Mouse (Mus musculus) MEL (cell line): ENCODE measurements around the gene Surf4. TPM values are rescaled to one million over a fixed set of nuclear protein-coding genes. Genes with fewer than 3 reads are reported as not detected.
A peak's percentile ranks its signal among the peaks of the same experiment; 100 is the strongest.

Experiments used
- DNase-seq: peaks from one replicate; pipeline ENCODE4 v3.0.0; 2011; ENCODE audit warnings: low read depth, low spot score
- H3K27ac ChIP-seq: 2 replicates; pipeline ENCODE4 v1.5.1; 2012; ENCODE audit warnings: low read depth, mild to moderate bottlenecking, control low read depth, low read length, moderate library complexity; ENCODE audit not compliant: control insufficient read depth
- H3K27me3 ChIP-seq, 2 experiments: fragments of 150-350 bp in 1 of 2; sonication (generic) in 1 of 2; 2 replicates each; pipeline ENCODE4 v1.6.1; 2012; ENCODE audit warnings: low read length in 2 of 2, mild to moderate bottlenecking in 2 of 2, improper control_type of control experiment in 1 of 2, moderate library complexity in 1 of 2; ENCODE audit not compliant: insufficient read depth in 2 of 2, control insufficient read depth in 1 of 2
- H3K36me3 ChIP-seq, 2 experiments: 2 replicates each; pipeline ENCODE4 v1.6.1; 2012 to 2014; ENCODE audit warnings: low read length in 2 of 2, improper control_type of control experiment in 1 of 2, inconsistent platforms in 1 of 2, mild to moderate bottlenecking in 1 of 2; ENCODE audit not compliant: insufficient read depth in 2 of 2, control insufficient read depth in 1 of 2
- H3K4me1 ChIP-seq, 2 experiments: fragments of 150-350 bp in 1 of 2; sonication (generic) in 1 of 2; 2 replicates each; pipeline ENCODE4 v1.6.1; 2012; ENCODE audit warnings: low read length in 2 of 2, improper control_type of control experiment in 1 of 2, mild to moderate bottlenecking in 1 of 2; ENCODE audit not compliant: insufficient read depth in 2 of 2, control insufficient read depth in 1 of 2
- H3K4me3 ChIP-seq, 2 experiments: fragments of 150-350 bp in 1 of 2; sonication (generic) in 1 of 2; 2 replicates each; pipeline ENCODE4 v1.5.1; 2012; ENCODE audit warnings: low read depth in 2 of 2, low read length in 2 of 2, mild to moderate bottlenecking in 2 of 2, moderate library complexity in 2 of 2, control low read depth in 1 of 2, improper control_type of control experiment in 1 of 2; ENCODE audit not compliant: control insufficient read depth in 1 of 2, insufficient read depth in 1 of 2
- H3K79me2 ChIP-seq: 2 replicates; pipeline ENCODE4 v1.6.1; 2012; ENCODE audit warnings: mild to moderate bottlenecking, low read length, moderate library complexity; ENCODE audit not compliant: control insufficient read depth, poor library complexity, insufficient read depth
- H3K9ac ChIP-seq: 2 replicates; pipeline ENCODE4 v1.6.1; 2012; ENCODE audit warnings: low read depth, mild to moderate bottlenecking, control low read depth, low read length, moderate library complexity; ENCODE audit not compliant: control insufficient read depth, poor library complexity, severe bottlenecking
- H3K9me3 ChIP-seq: fragments of 150-350 bp; sonication (generic); replicated peaks from 2 replicates; pipeline ENCODE4 v1.6.1; 2012; ENCODE audit warnings: mild to moderate bottlenecking, low read length, improper control_type of control experiment, moderate library complexity; ENCODE audit not compliant: insufficient read depth
- BHLHE40 ChIP-seq: IDR thresholded peaks from 2 replicates; pipeline ENCODE4 v1.6.1; 2012; ENCODE audit warnings: low read depth, mild to moderate bottlenecking, inconsistent platforms, low read length, improper control_type of control experiment, borderline replicate concordance
- CHD1 ChIP-seq: IDR thresholded peaks from 2 replicates; pipeline ENCODE4 v1.6.1; 2012; ENCODE audit warnings: low read depth, mild to moderate bottlenecking, inconsistent platforms, low read length, improper control_type of control experiment
- CHD2 ChIP-seq: IDR thresholded peaks from 2 replicates; pipeline ENCODE4 v1.6.1; 2011; ENCODE audit warnings: low read length, improper control_type of control experiment
- CTCF ChIP-seq, 3 experiments: IDR thresholded peaks in 2 of 3; conservative IDR thresholded peaks in 1 of 3; 2 replicates each; pipeline ENCODE4 v1.5.1; 2011 to 2012; ENCODE audit warnings: low read length in 3 of 3, low read depth in 2 of 3, mild to moderate bottlenecking in 2 of 3, improper control_type of control experiment in 1 of 3, inconsistent platforms in 1 of 3, mixed read lengths in 1 of 3, moderate library complexity in 1 of 3; ENCODE audit not compliant: control insufficient read depth in 1 of 3, insufficient read depth in 1 of 3, poor library complexity in 1 of 3, severe bottlenecking in 1 of 3
- ELF1 ChIP-seq: IDR thresholded peaks from 2 replicates; pipeline ENCODE4 v1.6.1; 2014; ENCODE audit warnings: low read depth, mild to moderate bottlenecking, inconsistent platforms, low read length, improper control_type of control experiment, moderate library complexity
- ETS1 ChIP-seq: IDR thresholded peaks from 2 replicates; pipeline ENCODE4 v1.6.1; 2012; ENCODE audit warnings: low read depth, mild to moderate bottlenecking, inconsistent platforms, low read length, improper control_type of control experiment, moderate library complexity
- GABPA ChIP-seq: IDR thresholded peaks from 2 replicates; pipeline ENCODE4 v1.6.1; 2012; ENCODE audit warnings: low read depth, mild to moderate bottlenecking, inconsistent platforms, low read length, improper control_type of control experiment, moderate library complexity
- GATA1 ChIP-seq: IDR thresholded peaks from 2 replicates; pipeline ENCODE4 v1.6.1; 2011; ENCODE audit warnings: low read depth, low read length, improper control_type of control experiment
- HCFC1 ChIP-seq: IDR thresholded peaks from 2 replicates; pipeline ENCODE4 v1.6.1; 2012; ENCODE audit warnings: low read depth, mild to moderate bottlenecking, inconsistent platforms, low read length, improper control_type of control experiment, moderate library complexity
- JUND ChIP-seq: IDR thresholded peaks from 2 replicates; pipeline ENCODE4 v1.6.1; 2011; ENCODE audit warnings: low read depth, mild to moderate bottlenecking, improper control_type of control experiment, low read length
- KAT2A ChIP-seq: conservative IDR thresholded peaks from 2 replicates; pipeline ENCODE4 v1.6.1; 2012; ENCODE audit warnings: low read depth, low read length, improper control_type of control experiment, inconsistent platforms
- MAFK ChIP-seq: IDR thresholded peaks from 2 replicates; pipeline ENCODE4 v1.6.1; 2011; ENCODE audit warnings: low read depth, mild to moderate bottlenecking, low read length, improper control_type of control experiment, borderline replicate concordance
- MAZ ChIP-seq: IDR thresholded peaks from 2 replicates; pipeline ENCODE4 v1.6.1; 2012; ENCODE audit warnings: low read depth, mild to moderate bottlenecking, inconsistent platforms, low read length, improper control_type of control experiment
- MEF2A ChIP-seq: IDR thresholded peaks from 2 replicates; pipeline ENCODE4 v1.6.1; 2014; ENCODE audit warnings: low read depth, mild to moderate bottlenecking, inconsistent platforms, low read length, improper control_type of control experiment; ENCODE audit not compliant: poor library complexity, insufficient replicate concordance, severe bottlenecking; ENCODE audit errors: extremely low read depth
- MXI1 ChIP-seq: IDR thresholded peaks from 2 replicates; pipeline ENCODE4 v1.6.1; 2011; ENCODE audit warnings: mild to moderate bottlenecking, low read depth, low read length, improper control_type of control experiment
- MYB ChIP-seq: IDR thresholded peaks from 2 replicates; pipeline ENCODE4 v1.6.1; 2011; ENCODE audit warnings: mild to moderate bottlenecking, low read depth, low read length, improper control_type of control experiment
- MYC ChIP-seq: IDR thresholded peaks from 2 replicates; pipeline ENCODE4 v1.6.1; 2011; ENCODE audit warnings: low read depth, mild to moderate bottlenecking, low read length, improper control_type of control experiment, moderate library complexity
- NELFE ChIP-seq: IDR thresholded peaks from 2 replicates; pipeline ENCODE4 v1.6.1; 2011; ENCODE audit warnings: low read depth, low read length, improper control_type of control experiment
- NRF1 ChIP-seq: IDR thresholded peaks from 2 replicates; pipeline ENCODE4 v1.6.1; 2014; ENCODE audit warnings: low read depth, mild to moderate bottlenecking, inconsistent platforms, low read length, improper control_type of control experiment, moderate library complexity; ENCODE audit not compliant: poor library complexity, insufficient read depth, severe bottlenecking
- POLR2A ChIP-seq, 2 experiments: IDR thresholded peaks; 2 replicates each; pipeline ENCODE4 v1.6.1; 2011 to 2012; ENCODE audit warnings: low read length in 2 of 2, mild to moderate bottlenecking in 2 of 2, control low read depth in 1 of 2, improper control_type of control experiment in 1 of 2, low read depth in 1 of 2, moderate library complexity in 1 of 2; ENCODE audit not compliant: control insufficient read depth in 1 of 2, insufficient read depth in 1 of 2, poor library complexity in 1 of 2
- POLR2AphosphoS2 ChIP-seq: IDR thresholded peaks from 2 replicates; pipeline ENCODE4 v1.6.1; 2011; ENCODE audit warnings: low read length, improper control_type of control experiment
- POLR2AphosphoS5 ChIP-seq: IDR thresholded peaks from 2 replicates; pipeline ENCODE4 v1.6.1; 2012; ENCODE audit warnings: low read depth, borderline replicate concordance, mild to moderate bottlenecking, inconsistent platforms, low read length, moderate library complexity, mixed read lengths
- RAD21 ChIP-seq: IDR thresholded peaks from 2 replicates; pipeline ENCODE4 v1.6.1; 2011; ENCODE audit warnings: mild to moderate bottlenecking, low read depth, low read length, improper control_type of control experiment
- RCOR1 ChIP-seq: IDR thresholded peaks from 2 replicates; pipeline ENCODE4 v1.6.1; 2012; ENCODE audit warnings: low read depth, mild to moderate bottlenecking, inconsistent platforms, low read length, improper control_type of control experiment
- SIN3A ChIP-seq: IDR thresholded peaks from 2 replicates; pipeline ENCODE4 v1.6.1; 2012; ENCODE audit warnings: low read length, improper control_type of control experiment, inconsistent platforms
- SMC3 ChIP-seq: IDR thresholded peaks from 2 replicates; pipeline ENCODE4 v1.6.1; 2011; ENCODE audit warnings: low read depth, low read length, improper control_type of control experiment
- TAL1 ChIP-seq: IDR thresholded peaks from 2 replicates; pipeline ENCODE4 v1.6.1; 2012; ENCODE audit warnings: mild to moderate bottlenecking, inconsistent platforms, low read length, moderate library complexity, mixed read lengths
- TBP ChIP-seq: IDR thresholded peaks from 2 replicates; pipeline ENCODE4 v1.8.0; 2011; ENCODE audit warnings: low read depth, low read length, improper control_type of control experiment
- TCF12 ChIP-seq: IDR thresholded peaks from 2 replicates; pipeline ENCODE4 v1.6.1; 2014; ENCODE audit warnings: low read depth, mild to moderate bottlenecking, inconsistent platforms, low read length, improper control_type of control experiment, moderate library complexity
- UBTF ChIP-seq: IDR thresholded peaks from 2 replicates; pipeline ENCODE4 v1.6.1; 2012; ENCODE audit warnings: low read depth, mild to moderate bottlenecking, inconsistent platforms, low read length, improper control_type of control experiment, moderate library complexity, borderline replicate concordance; ENCODE audit not compliant: insufficient read depth
- USF2 ChIP-seq, 2 experiments: IDR thresholded peaks; 2 replicates each; pipeline ENCODE4 v1.6.1; 2011 to 2012; ENCODE audit warnings: improper control_type of control experiment in 2 of 2, low read length in 2 of 2, borderline replicate concordance in 1 of 2, inconsistent platforms in 1 of 2, low read depth in 1 of 2, mild to moderate bottlenecking in 1 of 2; ENCODE audit not compliant: insufficient read depth in 1 of 2
- ZC3H11A ChIP-seq: IDR thresholded peaks from 2 replicates; pipeline ENCODE4 v1.6.1; 2012; ENCODE audit warnings: low read depth, mild to moderate bottlenecking, inconsistent platforms, low read length, improper control_type of control experiment
- ZKSCAN1 ChIP-seq: IDR thresholded peaks from 2 replicates; pipeline ENCODE4 v1.6.1; 2012; ENCODE audit warnings: low read depth, mild to moderate bottlenecking, inconsistent platforms, low read length, improper control_type of control experiment, moderate library complexity
- ZMIZ1 ChIP-seq: IDR thresholded peaks from 2 replicates; pipeline ENCODE4 v1.6.1; 2012; ENCODE audit warnings: low read depth, mild to moderate bottlenecking, inconsistent platforms, low read length, improper control_type of control experiment, moderate library complexity
- ZNF384 ChIP-seq: IDR thresholded peaks from 2 replicates; pipeline ENCODE4 v1.6.1; 2012; ENCODE audit warnings: low read depth, mild to moderate bottlenecking, inconsistent platforms, low read length, improper control_type of control experiment
- polyA plus RNA-seq, 2 experiments: library from polyadenylated mRNA; stranded (reverse) in 1 of 2; unstranded in 1 of 2; fragments of >175 nt in 1 of 2; fragments of >200 nt in 1 of 2; gene quantifications; 2 replicates each; pipeline versions ENCODE4 v1.2.1 to v1.2.4; 2012; ENCODE audit warnings: low replicate concordance in 2 of 2, low read depth in 1 of 2; ENCODE audit not compliant: insufficient read length in 2 of 2, insufficient read depth in 1 of 2, missing spikeins in 1 of 2
- total RNA-seq: library from RNA; depleted of rRNA; stranded (reverse); fragments of 300-350 nt; gene quantifications from 2 replicates; pipeline ENCODE4 v1.2.3, GENCODE M21; 2012

Surf4 gene
- total and polyA plus RNA-seq, 3 experiments: 152 to 252 TPM; not detected in 1

GRCm38 (mm10) chr2:26910124-26910993 is 23.4 kb downstream of the Surf4 start, which contains the start of the genes Med22 and Rpl7a:
Gene Med22, minus strand, starts transcription at chr2:26910677.
Gene Rpl7a, plus strand, starts transcription at chr2:26910764.
- Histone ChIP-seq H3K9ac (peak within 1 kb of the TSS; percentile 87), H3K27ac (peak within 1 kb of the TSS; percentile 71), H3K36me3 (peaks cover 5 to 24% of the 10 kb centered on the region in 2 experiments; a peak in 3 of 4 replicates), H3K27me3 (no peaks in the 10 kb centered on the region), H3K9me3 (no peaks in the 10 kb centered on the region), H3K79me2 (peaks cover 65% of the 10 kb centered on the region), H3K4me1 (peaks cover 2 to 14% of the 10 kb centered on the region in 2 experiments; a peak in 3 of 4 replicates), H3K4me3 (peak within 1 kb of the TSS; percentile 76 to 78)
- DNase-seq: peak; percentile 98
- TF ChIP-seq TCF12: peak; percentile 76; the same call in 1 of the 2 replicates
- peak; percentile 97 for TF ChIP-seq TBP
- no peak for TF ChIP-seq BHLHE40
- TF ChIP-seq USF2 (IDR thresholded peaks at IDR 0.05; ENCODE audit: borderline replicate concordance in 1 of 2, insufficient read depth in 1 of 2, low read depth in 1 of 2, low read length in 2 of 2): no peak
- TF ChIP-seq SMC3: no peak
- TF ChIP-seq POLR2AphosphoS5: peak; percentile 72; the same call in 1 of the 2 replicates
- TF ChIP-seq POLR2AphosphoS2: peak; percentile 97
- TF ChIP-seq MXI1: peak; percentile 69
- peak; percentile 66; the same call in 1 of the 2 replicates for TF ChIP-seq KAT2A
- peak; percentile 89 for TF ChIP-seq HCFC1
- TF ChIP-seq POLR2A (IDR thresholded peaks at IDR 0.05; ENCODE audit: control insufficient read depth in 1 of 2, insufficient read depth in 1 of 2, low read depth in 1 of 2, low read length in 2 of 2, poor library complexity in 1 of 2): peak; percentile 92 to 98
- TF ChIP-seq UBTF: 0 out of 2 replicates have a peak, but pooled peaks have one; percentile 33
- TF ChIP-seq MEF2A: no peak
- peak; percentile 96 for TF ChIP-seq ZMIZ1
- TF ChIP-seq ZC3H11A: no peak
- TF ChIP-seq ELF1: 0 out of 2 replicates have a peak, but pooled peaks have one; percentile 22
- peak; percentile 71 for TF ChIP-seq SIN3A
- no peak for TF ChIP-seq ZNF384
- no peak for TF ChIP-seq ETS1
- TF ChIP-seq CHD1: no peak; the same call in 1 of the 2 replicates
- no peak for TF ChIP-seq JUND
- no peak for TF ChIP-seq ZKSCAN1
- TF ChIP-seq MYB: no peak
- no peak; the same call in 1 of the 2 replicates for TF ChIP-seq MAZ
- TF ChIP-seq MAFK: no peak
- no peak for TF ChIP-seq GABPA
- peak; percentile 98 for TF ChIP-seq NELFE
- TF ChIP-seq TAL1: no peak
- no peak for TF ChIP-seq RAD21
- TF ChIP-seq MYC: peak; percentile 90; the same call in 1 of the 2 replicates
- TF ChIP-seq CTCF (IDR thresholded peaks at IDR 0.05 in 2 of 3, conservative IDR thresholded peaks at IDR 0.05 in 1 of 3; ENCODE audit: control insufficient read depth in 1 of 3, insufficient read depth in 1 of 3, low read depth in 2 of 3, low read length in 3 of 3, poor library complexity in 1 of 3, severe bottlenecking in 1 of 3): no peak
- TF ChIP-seq CHD2: peak; percentile 98
- no peak for TF ChIP-seq GATA1
- no peak for TF ChIP-seq RCOR1
- TF ChIP-seq NRF1: peak; percentile 79
